Mouse (Mus musculus): ENCODE data around the gene Tpo. TPM values are rescaled to one million over a fixed set of nuclear protein-coding genes. Genes with fewer than 3 reads are reported as not detected.
A peak's percentile ranks its signal among the peaks of the same experiment; 100 is the strongest.

Tpo gene
- total and polyA plus RNA-seq, 2 experiments from 2014 or later: 0.49 to 0.59 TPM

DNA sequence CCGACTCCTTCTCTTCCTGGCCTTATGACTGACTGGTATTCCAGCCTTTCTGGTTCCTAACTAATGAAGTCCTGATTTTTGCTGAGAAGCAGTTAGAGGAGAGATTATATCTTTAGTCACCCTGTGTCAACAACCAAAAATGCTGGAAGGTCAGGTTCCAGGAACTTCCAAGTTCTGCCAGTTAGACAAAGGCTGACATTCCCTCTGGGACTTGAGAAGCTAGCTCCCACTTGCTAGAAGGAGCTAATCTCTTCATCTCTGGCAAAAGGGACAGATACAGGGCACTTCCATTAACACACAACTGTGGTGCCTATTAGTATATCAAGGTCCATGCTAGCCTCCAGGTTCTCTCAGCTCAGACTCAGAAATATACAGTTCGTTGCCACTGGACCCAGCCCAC, 64.6 kb downstream of the Tpo start:
- ATAC-seq (ENCODE audit: low FRiP score) (no peak), DNase-seq (ENCODE audit: low spot score) (no peak)
- no peaks in the 10 kb centered on the region for H3K9me3 ChIP-seq (ENCODE audit: low read length)
- no peak overlapping the region for H3K4me2 ChIP-seq (ENCODE audit: low read depth, low read length, poor library complexity, severe bottlenecking)
- whole genome bisulfite sequencing: 93% methylated on average over 2 of the region's 2 CpGs
- H3K27me3 ChIP-seq (ENCODE audit: insufficient read depth, low read length): no peaks in the 10 kb centered on the region
- H3K4me1 ChIP-seq (ENCODE audit: insufficient read depth, low read length): no peaks in the 10 kb centered on the region
- no peak for TF ChIP-seq CTCF (IDR thresholded peaks at IDR 0.05)
- H3K9ac ChIP-seq (replicated peaks; ENCODE audit: low read length, poor library complexity, severe bottlenecking): no peak overlapping the region
- no peak overlapping the region for H3K27ac ChIP-seq (ENCODE audit: low read depth, low read length)
- no peak overlapping the region for H3K4me3 ChIP-seq (ENCODE audit: low read depth, low read length)
- no peaks in the 10 kb centered on the region for H3K36me3 ChIP-seq (ENCODE audit: insufficient read depth, low read length)

DNA sequence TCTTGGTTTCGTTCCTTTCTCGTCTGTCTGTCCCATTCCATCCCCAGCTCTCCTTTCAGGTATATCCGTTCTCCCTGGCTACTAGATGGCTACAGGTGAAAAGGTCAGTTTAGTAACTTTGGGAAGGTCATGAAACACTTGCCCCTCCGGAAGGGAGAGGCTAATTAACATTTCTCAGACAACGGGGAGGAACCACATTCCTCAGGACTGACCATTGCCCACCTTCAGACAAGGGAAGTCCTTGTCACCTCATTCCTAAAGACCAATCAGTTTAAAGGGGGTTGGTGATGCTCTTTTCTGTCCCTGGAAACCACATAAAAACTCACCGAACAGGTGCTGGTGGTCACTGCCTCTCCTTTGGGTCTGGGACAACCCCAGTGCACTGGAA, 70.3 kb downstream of the Tpo start:
- Histone ChIP-seq H3K4me2 (ENCODE audit: low read depth, low read length, poor library complexity, severe bottlenecking) (no peak overlapping the region), H3K27ac (ENCODE audit: low read depth, low read length) (no peak overlapping the region), H3K36me3 (ENCODE audit: insufficient read depth, low read length) (no peaks in the 10 kb centered on the region), H3K9ac (replicated peaks; ENCODE audit: low read length, poor library complexity, severe bottlenecking) (no peak overlapping the region), H3K9me3 (ENCODE audit: low read length) (no peaks in the 10 kb centered on the region), H3K4me1 (ENCODE audit: insufficient read depth, low read length) (no peaks in the 10 kb centered on the region), H3K27me3 (ENCODE audit: insufficient read depth, low read length) (no peaks in the 10 kb centered on the region), H3K4me3 (ENCODE audit: low read depth, low read length) (no peak overlapping the region)
- no peak for TF ChIP-seq CTCF (IDR thresholded peaks at IDR 0.05)
- DNase-seq (ENCODE audit: low spot score) (no peak), ATAC-seq (ENCODE audit: low FRiP score) (no peak)
- WGBS: 44% methylated on average over 6 of the region's 6 CpGs

DNA sequence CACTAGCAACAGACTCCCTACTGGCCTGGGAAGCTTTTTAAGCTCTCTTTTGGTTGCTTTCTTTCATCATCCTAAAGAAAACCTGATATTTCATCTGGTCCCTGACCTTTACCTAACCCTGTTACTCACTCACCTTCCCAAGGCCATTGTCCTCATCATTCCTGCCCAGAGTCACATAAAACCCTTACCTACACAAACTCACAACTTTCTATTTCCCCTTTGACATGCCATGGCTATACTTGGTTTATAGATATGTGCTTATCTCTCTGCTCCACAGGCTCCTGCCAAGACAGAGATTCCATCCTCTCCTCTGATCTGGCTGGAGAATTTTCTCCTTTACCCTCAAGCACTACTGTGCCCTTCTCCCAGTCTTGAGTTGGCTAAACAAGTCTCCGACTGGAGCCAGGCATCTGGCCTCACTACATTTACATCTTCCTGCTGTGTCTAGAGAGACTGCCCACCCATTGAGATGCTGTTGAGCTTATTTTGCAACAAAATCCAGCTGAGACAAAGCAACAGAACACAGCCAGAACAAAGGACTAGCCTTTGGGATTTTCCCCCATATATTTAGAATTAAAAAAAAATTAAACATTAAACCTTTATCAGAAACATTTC, 70.8 kb downstream of the Tpo start:
- TF ChIP-seq CTCF (IDR thresholded peaks at IDR 0.05): no peak
- no peak overlapping the region for H3K9ac ChIP-seq (replicated peaks; ENCODE audit: low read length, poor library complexity, severe bottlenecking)
- WGBS: 21% methylated on average over 1 of the region's 1 CpGs

DNA sequence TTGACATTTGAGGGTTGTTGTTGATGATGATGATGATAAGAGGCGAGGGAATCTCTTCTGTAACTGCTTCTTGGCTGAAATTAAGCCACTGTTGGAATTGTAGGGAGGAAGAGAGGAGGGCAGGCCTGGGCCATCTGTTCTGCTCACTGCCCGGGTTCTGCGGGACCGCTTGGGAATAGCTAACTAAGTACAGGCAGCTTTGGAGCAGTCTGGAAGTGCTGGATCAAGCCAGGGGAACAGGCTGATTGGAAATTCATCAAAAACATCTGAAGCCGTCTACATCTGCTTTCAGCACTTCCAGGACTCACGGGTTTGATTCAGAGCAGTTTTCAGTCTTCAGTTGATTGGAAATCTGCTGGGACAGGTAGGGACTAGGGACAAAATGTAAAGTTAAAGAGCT, 74.4 kb downstream of the Tpo start:
- H3K4me1 ChIP-seq (ENCODE audit: insufficient read depth, low read length): no peaks in the 10 kb centered on the region

More for the DNA sequence above, 70.8 kb downstream of the Tpo start:
- no peak overlapping the region for H3K4me2 ChIP-seq (ENCODE audit: low read depth, low read length, poor library complexity, severe bottlenecking)
- no peaks in the 10 kb centered on the region for H3K4me1 ChIP-seq (ENCODE audit: insufficient read depth, low read length)
- no peak overlapping the region for H3K27ac ChIP-seq (ENCODE audit: low read depth, low read length)
- ATAC-seq (ENCODE audit: low FRiP score) (no peak), DNase-seq (ENCODE audit: low spot score) (no peak)
- H3K36me3 ChIP-seq (ENCODE audit: insufficient read depth, low read length): no peaks in the 10 kb centered on the region
- no peaks in the 10 kb centered on the region for H3K27me3 ChIP-seq (ENCODE audit: insufficient read depth, low read length)
- no peaks in the 10 kb centered on the region for H3K9me3 ChIP-seq (ENCODE audit: low read length)
- H3K4me3 ChIP-seq (ENCODE audit: low read depth, low read length): no peak overlapping the region

DNA sequence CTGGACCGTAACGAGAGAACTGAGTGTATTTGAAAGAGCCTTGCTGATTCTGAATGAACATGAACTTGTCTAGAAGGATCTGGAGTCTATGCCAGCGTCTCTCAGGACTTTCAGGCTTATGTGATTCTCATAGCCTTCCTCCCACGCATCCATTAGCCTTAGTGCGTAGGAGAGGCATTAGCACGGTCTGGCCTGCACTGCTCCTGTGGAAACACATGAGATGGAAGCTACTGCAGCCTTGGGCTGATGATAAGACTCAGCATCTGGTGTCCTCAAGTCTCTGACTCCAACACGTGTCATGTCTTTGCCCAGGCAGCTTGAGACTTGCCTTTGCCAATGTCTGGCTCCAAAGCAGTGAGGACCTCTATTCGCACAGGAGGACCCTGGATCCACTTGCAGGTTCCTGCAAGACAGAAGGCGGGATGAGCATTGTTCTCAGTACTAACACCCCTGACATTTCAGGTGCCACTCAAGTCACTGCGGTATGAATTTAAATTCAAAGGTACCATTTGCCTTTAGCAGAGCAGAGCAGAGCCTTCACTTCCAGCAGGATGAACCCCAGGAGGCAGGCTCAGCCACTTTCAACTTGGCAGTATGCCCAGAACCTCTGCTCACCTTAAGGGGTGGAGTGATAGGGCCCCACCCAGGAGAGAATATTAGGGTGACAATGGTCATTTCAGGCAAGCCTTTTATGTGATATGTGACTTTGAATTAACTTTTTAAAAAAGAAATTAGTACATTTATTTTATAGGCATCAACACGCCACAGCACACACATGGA, 77.5 kb downstream of the Tpo start:
- Histone ChIP-seq H3K9me3 (ENCODE audit: low read length) (no peaks in the 10 kb centered on the region), H3K9ac (replicated peaks; ENCODE audit: low read length, poor library complexity, severe bottlenecking) (no peak overlapping the region), H3K4me2 (ENCODE audit: low read depth, low read length, poor library complexity, severe bottlenecking) (no peak overlapping the region), H3K4me1 (ENCODE audit: insufficient read depth, low read length) (no peaks in the 10 kb centered on the region), H3K27ac (ENCODE audit: low read depth, low read length) (no peak overlapping the region), H3K4me3 (ENCODE audit: low read depth, low read length) (no peak overlapping the region), H3K36me3 (ENCODE audit: insufficient read depth, low read length) (no peaks in the 10 kb centered on the region), H3K27me3 (ENCODE audit: insufficient read depth, low read length) (no peaks in the 10 kb centered on the region)
- no peak for ATAC-seq (ENCODE audit: low FRiP score)
- DNase-seq (ENCODE audit: low spot score): no peak
- no peak for TF ChIP-seq CTCF (IDR thresholded peaks at IDR 0.05)
- WGBS: 89% methylated on average over 11 of the region's 11 CpGs

More for the DNA sequence above, 74.4 kb downstream of the Tpo start:
- DNase-seq (ENCODE audit: low spot score) (no peak), ATAC-seq (ENCODE audit: low FRiP score) (no peak)
- Histone ChIP-seq H3K4me2 (ENCODE audit: low read depth, low read length, poor library complexity, severe bottlenecking) (no peak overlapping the region), H3K4me3 (ENCODE audit: low read depth, low read length) (no peak overlapping the region), H3K27ac (ENCODE audit: low read depth, low read length) (no peak overlapping the region), H3K36me3 (ENCODE audit: insufficient read depth, low read length) (no peaks in the 10 kb centered on the region), H3K27me3 (ENCODE audit: insufficient read depth, low read length) (no peaks in the 10 kb centered on the region), H3K9ac (replicated peaks; ENCODE audit: low read length, poor library complexity, severe bottlenecking) (no peak overlapping the region), H3K9me3 (ENCODE audit: low read length) (no peaks in the 10 kb centered on the region)
- 66% methylated on average over 6 of the region's 6 CpGs for WGBS
- no peak for TF ChIP-seq CTCF (IDR thresholded peaks at IDR 0.05)

DNA sequence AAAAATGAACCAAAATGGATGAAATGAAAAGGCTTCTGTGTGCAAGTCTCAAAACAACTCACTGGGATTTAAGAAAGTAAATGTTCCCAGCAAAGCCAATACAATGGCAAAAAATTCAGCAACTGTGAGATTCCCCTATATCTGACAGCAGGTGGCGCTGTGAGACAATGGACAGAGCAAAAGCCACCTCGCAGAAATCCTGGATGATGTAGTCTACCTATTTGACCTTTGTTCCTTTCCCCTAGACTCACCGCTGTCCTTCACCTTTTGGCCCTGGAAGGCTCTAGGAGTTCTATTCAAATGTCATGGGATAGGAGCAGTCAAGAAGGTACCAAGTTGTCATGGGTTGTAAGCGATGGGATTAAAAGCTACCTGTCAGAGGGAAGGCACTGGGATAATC, 82.2 kb downstream of the Tpo start:
- no peaks in the 10 kb centered on the region for H3K4me1 ChIP-seq (ENCODE audit: insufficient read depth, low read length)

More for the DNA sequence above, 82.2 kb downstream of the Tpo start:
- WGBS: 16% methylated on average over 4 of the region's 4 CpGs
- Histone ChIP-seq H3K4me3 (ENCODE audit: low read depth, low read length) (no peak overlapping the region), H3K36me3 (ENCODE audit: insufficient read depth, low read length) (no peaks in the 10 kb centered on the region), H3K27me3 (ENCODE audit: insufficient read depth, low read length) (peaks cover 6% of the 10 kb centered on the region; the same call in 1 of the 2 replicates), H3K9ac (replicated peaks; ENCODE audit: low read length, poor library complexity, severe bottlenecking) (no peak overlapping the region), H3K4me2 (ENCODE audit: low read depth, low read length, poor library complexity, severe bottlenecking) (no peak overlapping the region), H3K9me3 (ENCODE audit: low read length) (no peaks in the 10 kb centered on the region), H3K27ac (ENCODE audit: low read depth, low read length) (no peak overlapping the region)
- DNase-seq (ENCODE audit: low spot score): peak; percentile 75
- TF ChIP-seq CTCF (IDR thresholded peaks at IDR 0.05): peak; percentile 94
- 0 out of 2 replicates have a peak, but pooled peaks have one; percentile 23 for ATAC-seq (ENCODE audit: low FRiP score)

All from midbrain, postnatal 0 days (tissue).